Mouse (Mus musculus) c-Kit-positive CD71-positive TER-119-positive erythroid progenitor cells, embryonic 14.5 days (primary cell): ENCODE results near the gene Selenoi.
"Not testable (repeated sequence)": the region's sequence is repeated elsewhere in the genome, so short reads cannot be mapped to it uniquely, and the experiment has no call there.

Source experiments
- DNase-seq: peaks from one replicate; pipeline ENCODE4 v3.0.0-alpha.2; 2013; ENCODE audit warnings: low spot score

Gene Selenoi

GRCm38 (mm10) chr5:30232271-30232971 lies at the start of gene Selenoi:
Selenoi (plus strand) TSS chr5:30232581.
- DNase-seq: peak; percentile 97

- no peak for DNase-seq
Measured at GRCm38 (mm10) chr5:30187687-30188485, 44.5 kb upstream of the Selenoi start.

- no peak for DNase-seq
Measured at GRCm38 (mm10) chr5:30192452-30192851, 39.9 kb upstream of the Selenoi start.

- DNase-seq: no peak
Measured at GRCm38 (mm10) chr5:30195340-30195739, 37.0 kb upstream of the Selenoi start.

- DNase-seq: no peak
Measured at GRCm38 (mm10) chr5:30198257-30198656, 34.1 kb upstream of the Selenoi start.

GRCm38 (mm10) chr5:30201521-30201920 lies 30.9 kb upstream of the Selenoi start:
- no peak for DNase-seq

- DNase-seq: no peak
Measured at GRCm38 (mm10) chr5:30202221-30202620, 30.2 kb upstream of the Selenoi start.

GRCm38 (mm10) chr5:30203216-30203885 lies 29.0 kb upstream of the Selenoi start:
- DNase-seq: no peak

GRCm38 (mm10) chr5:30204441-30204840 lies 27.9 kb upstream of the Selenoi start:
- no peak for DNase-seq

GRCm38 (mm10) chr5:30205034-30205433 lies 27.3 kb upstream of the Selenoi start:
- DNase-seq: no peak

GRCm38 (mm10) chr5:30205493-30205892 lies 26.9 kb upstream of the Selenoi start, which contains the start of gene Adgrf3:
Adgrf3 (minus strand) TSS chr5:30205722.
- DNase-seq: no peak

- peak; percentile 42 for DNase-seq
Measured at GRCm38 (mm10) chr5:30207276-30207675, 25.1 kb upstream of the Selenoi start.

- DNase-seq: not testable (repeated sequence)
Measured at GRCm38 (mm10) chr5:30210758-30211157, 21.6 kb upstream of the Selenoi start.

- DNase-seq: peak; percentile 45
Measured at GRCm38 (mm10) chr5:30214889-30215288, 17.5 kb upstream of the Selenoi start.

GRCm38 (mm10) chr5:30215970-30216369 lies 16.4 kb upstream of the Selenoi start:
- no peak for DNase-seq

- no peak for DNase-seq
Measured at GRCm38 (mm10) chr5:30219715-30220114, 12.7 kb upstream of the Selenoi start.

- DNase-seq: no peak
Measured at GRCm38 (mm10) chr5:30220666-30221065, 11.7 kb upstream of the Selenoi start.

GRCm38 (mm10) chr5:30222681-30223080 lies 9.7 kb upstream of the Selenoi start:
- DNase-seq: no peak

GRCm38 (mm10) chr5:30230901-30231300 lies 1.5 kb upstream of the Selenoi start:
- DNase-seq: no peak

GRCm38 (mm10) chr5:30231891-30232270 lies 500 bp upstream of the Selenoi start:
- DNase-seq: no peak

- DNase-seq: peak; percentile 51
Measured at GRCm38 (mm10) chr5:30233042-30233441, 661 bp downstream of the Selenoi start.

- no peak for DNase-seq
Measured at GRCm38 (mm10) chr5:30233979-30234378, 1.6 kb downstream of the Selenoi start.

- DNase-seq: no peak
Measured at GRCm38 (mm10) chr5:30235641-30236126, 3.3 kb downstream of the Selenoi start.
